Mouse (Mus musculus): Measurements from ENCODE around the gene Zfp317. TPM values are rescaled to one million over a fixed set of nuclear protein-coding genes. Genes with fewer than 3 reads are reported as not detected.

The Zfp317 gene
- polyA plus RNA-seq, 1 experiment from 2014 or later, result 23.1 TPM

Other genes starting within 250 kb of the Zfp317 start
- not detected in 2 replicates for gene Olfr847, start 243.4 kb upstream of the Zfp317 start, polyA plus RNA-seq (2015; fragmentation: Nextera tagmentation; extraction: Ambion mirVana)
- gene Olfr849, start 181.8 kb upstream of the Zfp317 start, polyA plus RNA-seq (2015; fragmentation: Nextera tagmentation; extraction: Ambion mirVana), result not detected in 2 replicates
- gene Olfr850, start 143.9 kb upstream of the Zfp317 start, polyA plus RNA-seq (2015; fragmentation: Nextera tagmentation; extraction: Ambion mirVana), result not detected in 2 replicates
- not detected in 2 replicates for gene Olfr851, start 128.8 kb upstream of the Zfp317 start, polyA plus RNA-seq (2015; fragmentation: Nextera tagmentation; extraction: Ambion mirVana)
- gene Olfr853, start 81.0 kb upstream of the Zfp317 start, polyA plus RNA-seq (2015; fragmentation: Nextera tagmentation; extraction: Ambion mirVana), result not detected in 2 replicates
- not detected in 2 replicates for gene Olfr854, start 54.7 kb upstream of the Zfp317 start, polyA plus RNA-seq (2015; fragmentation: Nextera tagmentation; extraction: Ambion mirVana)
- not detected in 2 replicates for gene Olfr855, start 39.5 kb upstream of the Zfp317 start, polyA plus RNA-seq (2015; fragmentation: Nextera tagmentation; extraction: Ambion mirVana)
- gene Olfr857, start 87.3 kb downstream of the Zfp317 start, polyA plus RNA-seq (2015; fragmentation: Nextera tagmentation; extraction: Ambion mirVana), result not detected in 2 replicates
- gene Olfr58, start 158.2 kb downstream of the Zfp317 start, polyA plus RNA-seq (2015; fragmentation: Nextera tagmentation; extraction: Ambion mirVana), result not detected in 2 replicates
- not detected in 2 replicates for gene Olfr859, start 182.8 kb downstream of the Zfp317 start, polyA plus RNA-seq (2015; fragmentation: Nextera tagmentation; extraction: Ambion mirVana)
- gene Olfr860, start 227.6 kb downstream of the Zfp317 start, polyA plus RNA-seq (2015; fragmentation: Nextera tagmentation; extraction: Ambion mirVana), result not detected in 2 replicates

All from stomach, embryonic 15.5 days (tissue).